Mouse (Mus musculus) lung, postnatal 0 days (tissue): ENCODE results near the gene Col23a1. TPM values are rescaled to one million over a fixed set of nuclear protein-coding genes. Genes with fewer than 3 reads are reported as not detected.

ENCODE experiments used
- ATAC-seq: fragments of 200-750 bp; cut with Nextera tagmentation; 2 replicates; pipeline ENCODE4 v1.8.0; 2017; ENCODE audit warnings: moderate library complexity
- DNase-seq: peaks from one replicate; pipeline ENCODE4 v3.0.0-alpha.2; 2016; ENCODE audit warnings: low spot score
- H3K27ac ChIP-seq: fragments of 300-500 bp; sonication (generic); 2 replicates; pipeline ENCODE4 v1.5.1; 2014; ENCODE audit warnings: antibody characterized with exemption, mild to moderate bottlenecking, low read length, mixed read lengths
- H3K27me3 ChIP-seq: fragments of 300-500 bp; sonication (generic); replicated peaks from 2 replicates; pipeline ENCODE4 v1.6.1; 2014; ENCODE audit warnings: low read length, mixed read lengths; ENCODE audit not compliant: insufficient read depth
- H3K36me3 ChIP-seq: fragments of 300-500 bp; sonication (generic); 2 replicates; pipeline ENCODE4 v1.6.1; 2014; ENCODE audit warnings: low read length, mixed read lengths; ENCODE audit not compliant: insufficient read depth
- H3K4me1 ChIP-seq: fragments of 300-500 bp; sonication (generic); 2 replicates; pipeline ENCODE4 v1.6.1; 2014; ENCODE audit warnings: antibody characterized with exemption, low read depth, low read length, mixed read lengths; ENCODE audit not compliant: insufficient read depth
- H3K4me2 ChIP-seq: fragments of 300-500 bp; sonication (generic); replicated peaks from 2 replicates; pipeline ENCODE4 v1.6.1; 2014; ENCODE audit warnings: low read depth, mild to moderate bottlenecking, low read length, moderate library complexity, mixed read lengths
- H3K4me3 ChIP-seq: fragments of 300-500 bp; sonication (generic); 2 replicates; pipeline ENCODE4 v1.5.1; 2014; ENCODE audit warnings: low read depth, low read length
- H3K9ac ChIP-seq: fragments of 300-500 bp; sonication (generic); replicated peaks from 2 replicates; pipeline ENCODE4 v1.6.1; 2014; ENCODE audit warnings: low read depth, mild to moderate bottlenecking
- H3K9me3 ChIP-seq: fragments of 300-500 bp; sonication (generic); 2 replicates; pipeline ENCODE4 v1.6.1; 2016; ENCODE audit warnings: low read length, mixed read lengths
- CTCF ChIP-seq: IDR thresholded peaks from 2 replicates; pipeline ENCODE4 v1.5.1; 2016; ENCODE audit warnings: antibody characterized with exemption, mild to moderate bottlenecking
- EP300 ChIP-seq: IDR thresholded peaks from 2 replicates; pipeline ENCODE4 v1.6.1; 2016; ENCODE audit warnings: antibody characterized with exemption, mild to moderate bottlenecking, control low read depth
- WGBS: fragments of 180-500 bp; shearing (Covaris S2); extraction: QIAGEN DNeasy Blood & Tissue Kit; methylation state at CpG from one replicate; pipeline ENCODE4 v1.1.7; 2014; 5-methylcytosine and 5-hydroxymethylcytosine counted together
- polyA plus RNA-seq: library from polyadenylated mRNA; unstranded; fragments of >200 nt; fragmentation: Nextera tagmentation; extraction: Ambion mirVana; gene quantifications from 2 replicates; pipeline ENCODE4 v1.2.1, GENCODE M21; 2015

The Col23a1 gene
- polyA plus RNA-seq, 1 experiment from 2014 or later, result 17.2 TPM

- no peak for ATAC-seq
- WGBS, result 72% methylated on average over 7 of the region's 7 CpGs
Measured at GRCm38 (mm10) chr11:51315991-51316810, 26.5 kb downstream of the Col23a1 start.

GRCm38 (mm10) chr11:51320609-51321008 lies 30.9 kb downstream of the Col23a1 start:
- Histone ChIP-seq H3K4me3 (no peak overlapping the region), H3K36me3 (no peaks in the 10 kb centered on the region), H3K4me2 (no peak overlapping the region), H3K27me3 (no peaks in the 10 kb centered on the region), H3K9me3 (peaks cover 4% of the 10 kb centered on the region; the same call in 1 of the 2 replicates), H3K4me1 (no peaks in the 10 kb centered on the region), H3K9ac (no peak overlapping the region), H3K27ac (no peak overlapping the region)
- TF ChIP-seq EP300 (no peak), CTCF (no peak)
- ATAC-seq (no peak), DNase-seq (no peak)

More at GRCm38 (mm10) chr11:51315991-51316810, 26.5 kb downstream of the Col23a1 start:
- DNase-seq, result no peak
- H3K4me3 ChIP-seq, result no peak overlapping the region
- H3K4me2 ChIP-seq, result no peak overlapping the region
- no peaks in the 10 kb centered on the region for H3K36me3 ChIP-seq
- no peaks in the 10 kb centered on the region for H3K4me1 ChIP-seq
- TF ChIP-seq EP300, result no peak
- no peak for TF ChIP-seq CTCF
- peaks cover 2% of the 10 kb centered on the region; the same call in 1 of the 2 replicates for H3K9me3 ChIP-seq
- no peaks in the 10 kb centered on the region for H3K27me3 ChIP-seq
- H3K27ac ChIP-seq, result no peak overlapping the region
- H3K9ac ChIP-seq, result no peak overlapping the region

GRCm38 (mm10) chr11:51326908-51327307 lies 37.2 kb downstream of the Col23a1 start:
- DNase-seq (peak; percentile 36), ATAC-seq (no peak)
- no peak overlapping the region for H3K4me3 ChIP-seq
- TF ChIP-seq CTCF, result peak; percentile 51
- no peak for TF ChIP-seq EP300
- no peak overlapping the region for H3K4me2 ChIP-seq
- no peaks in the 10 kb centered on the region for H3K4me1 ChIP-seq
- H3K27me3 ChIP-seq, result no peaks in the 10 kb centered on the region
- no peak overlapping the region for H3K27ac ChIP-seq
- H3K9ac ChIP-seq, result no peak overlapping the region
- 64% methylated on average over 6 of the region's 6 CpGs for WGBS
- no peaks in the 10 kb centered on the region for H3K9me3 ChIP-seq
- no peaks in the 10 kb centered on the region for H3K36me3 ChIP-seq

GRCm38 (mm10) chr11:51328387-51328942 lies 38.7 kb downstream of the Col23a1 start:
- WGBS, result 64% methylated on average over 12 of the region's 12 CpGs
- no peak for ATAC-seq
- H3K27me3 ChIP-seq, result no peaks in the 10 kb centered on the region

GRCm38 (mm10) chr11:51329837-51330714 lies 40.4 kb downstream of the Col23a1 start:
- no peak for TF ChIP-seq CTCF
- peak; percentile 40; the same call in 1 of the 2 replicates for TF ChIP-seq EP300
- Histone ChIP-seq H3K27ac (no peak overlapping the region), H3K9me3 (no peaks in the 10 kb centered on the region), H3K4me2 (no peak overlapping the region), H3K4me1 (no peaks in the 10 kb centered on the region), H3K4me3 (no peak overlapping the region), H3K36me3 (no peaks in the 10 kb centered on the region), H3K9ac (no peak overlapping the region), H3K27me3 (no peaks in the 10 kb centered on the region)
- DNase-seq (peak; percentile 72), ATAC-seq (peak; percentile 62)
- 45% methylated on average over 11 of the region's 11 CpGs for WGBS

More at GRCm38 (mm10) chr11:51328387-51328942, 38.7 kb downstream of the Col23a1 start:
- DNase-seq, result no peak
- H3K4me3 ChIP-seq, result no peak overlapping the region
- no peak overlapping the region for H3K27ac ChIP-seq
- H3K9me3 ChIP-seq, result no peaks in the 10 kb centered on the region
- no peaks in the 10 kb centered on the region for H3K4me1 ChIP-seq
- H3K4me2 ChIP-seq, result no peak overlapping the region
- H3K36me3 ChIP-seq, result no peaks in the 10 kb centered on the region
- no peak for TF ChIP-seq CTCF
- no peak for TF ChIP-seq EP300
- no peak overlapping the region for H3K9ac ChIP-seq

- H3K27ac ChIP-seq, result no peak overlapping the region
- 73% methylated on average over 5 of the region's 5 CpGs for whole genome bisulfite sequencing
- no peaks in the 10 kb centered on the region for H3K4me1 ChIP-seq
- no peak for TF ChIP-seq CTCF
- TF ChIP-seq EP300, result no peak
- ATAC-seq (no peak), DNase-seq (no peak)
- H3K4me3 ChIP-seq, result no peak overlapping the region
- no peaks in the 10 kb centered on the region for H3K27me3 ChIP-seq
- no peaks in the 10 kb centered on the region for H3K9me3 ChIP-seq
- no peak overlapping the region for H3K9ac ChIP-seq
- H3K4me2 ChIP-seq, result no peak overlapping the region
- no peaks in the 10 kb centered on the region for H3K36me3 ChIP-seq
Measured at GRCm38 (mm10) chr11:51334017-51334416, 44.3 kb downstream of the Col23a1 start.
